Mouse (Mus musculus): Measurements from ENCODE around the gene Trim24.
"Not testable (repeated sequence)": the region's sequence is repeated elsewhere in the genome, so short reads cannot be mapped to it uniquely, and the experiment has no call there.

The Trim24 gene

GRCm38 (mm10) chr6:37870245-37871136, at the start of gene Trim24:
Trim24 (plus strand) TSS chr6:37870811.
- DNase-seq (ENCODE audit: inconsistent ontology term) = peak; percentile 99

DNA sequence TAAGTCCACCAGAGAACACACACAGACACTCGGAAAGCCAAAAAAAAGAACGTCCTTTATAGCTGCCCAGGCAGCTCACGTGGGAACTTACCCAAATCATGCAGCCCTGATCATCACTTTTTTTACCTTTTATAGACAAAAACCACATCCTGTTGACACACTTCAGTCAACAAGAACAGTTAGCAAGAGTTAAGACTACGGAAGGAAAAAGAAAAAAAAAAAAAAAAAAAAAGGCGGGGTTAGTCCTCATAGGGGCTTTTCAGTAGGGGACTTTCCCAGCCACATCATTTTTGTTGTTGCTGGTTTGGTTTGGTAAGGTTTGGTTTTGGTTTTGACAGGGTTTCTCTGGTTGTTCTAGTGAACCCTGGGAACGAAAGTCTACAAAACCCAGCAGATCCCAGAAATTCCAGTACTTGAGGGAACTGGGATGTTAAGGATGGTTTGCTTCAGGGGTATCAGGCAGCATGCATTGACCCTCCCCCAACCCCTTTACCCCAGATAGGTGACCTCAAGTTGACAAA, 49.0 kb upstream of the Trim24 start:
- DNase-seq (ENCODE audit: inconsistent ontology term) = no peak

GRCm38 (mm10) chr6:37822390-37822789, 48.2 kb upstream of the Trim24 start:
- no peak for DNase-seq (ENCODE audit: inconsistent ontology term)

DNA sequence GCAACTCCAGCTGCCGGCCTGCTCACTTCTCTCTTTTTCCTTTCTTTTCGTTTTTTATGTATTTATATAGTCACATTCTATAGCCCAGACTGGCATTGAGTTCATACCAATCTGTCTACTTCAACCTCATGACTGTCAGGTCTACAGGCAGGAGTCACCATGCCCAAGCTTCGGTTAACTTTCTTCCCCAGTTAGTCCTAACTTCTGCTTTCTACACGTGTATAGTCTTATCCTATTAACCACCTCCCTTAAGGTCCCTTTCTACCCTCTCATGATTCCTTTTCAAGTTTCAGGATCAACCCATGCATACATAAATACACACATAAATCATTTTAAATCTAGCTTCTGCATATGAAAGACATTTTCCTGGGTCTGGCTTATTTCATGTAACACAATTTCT, 46.9 kb upstream of the Trim24 start:
- no peak for DNase-seq (ENCODE audit: inconsistent ontology term)

GRCm38 (mm10) chr6:37825331-37826115, 45.1 kb upstream of the Trim24 start:
- DNase-seq (ENCODE audit: inconsistent ontology term) = not testable (repeated sequence)

- DNase-seq (ENCODE audit: inconsistent ontology term) = no peak
Measured at GRCm38 (mm10) chr6:37828955-37829354, 41.7 kb upstream of the Trim24 start.

- no peak for DNase-seq (ENCODE audit: inconsistent ontology term)
Measured at GRCm38 (mm10) chr6:37829631-37830030, 41.0 kb upstream of the Trim24 start.

DNA sequence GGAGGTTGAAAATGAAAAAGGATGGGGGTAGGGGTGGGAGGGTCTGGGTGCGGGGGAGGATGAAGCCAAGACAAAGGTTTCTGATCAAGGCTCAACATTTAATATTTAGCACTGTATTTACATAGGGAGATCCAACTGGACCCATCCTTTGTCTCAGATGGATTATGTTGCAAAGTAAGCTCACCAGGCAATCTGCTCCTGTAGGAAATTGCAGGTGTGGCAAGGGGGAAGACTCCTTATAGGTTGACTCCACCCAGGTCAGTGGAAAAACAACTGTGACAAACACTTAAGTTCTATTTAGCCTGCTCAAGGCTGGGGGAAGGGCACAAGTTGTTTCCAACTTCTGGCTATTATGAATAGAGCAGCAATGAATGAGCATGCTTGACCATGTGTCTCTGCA, 36.9 kb upstream of the Trim24 start:
- DNase-seq (ENCODE audit: inconsistent ontology term) = no peak

DNA sequence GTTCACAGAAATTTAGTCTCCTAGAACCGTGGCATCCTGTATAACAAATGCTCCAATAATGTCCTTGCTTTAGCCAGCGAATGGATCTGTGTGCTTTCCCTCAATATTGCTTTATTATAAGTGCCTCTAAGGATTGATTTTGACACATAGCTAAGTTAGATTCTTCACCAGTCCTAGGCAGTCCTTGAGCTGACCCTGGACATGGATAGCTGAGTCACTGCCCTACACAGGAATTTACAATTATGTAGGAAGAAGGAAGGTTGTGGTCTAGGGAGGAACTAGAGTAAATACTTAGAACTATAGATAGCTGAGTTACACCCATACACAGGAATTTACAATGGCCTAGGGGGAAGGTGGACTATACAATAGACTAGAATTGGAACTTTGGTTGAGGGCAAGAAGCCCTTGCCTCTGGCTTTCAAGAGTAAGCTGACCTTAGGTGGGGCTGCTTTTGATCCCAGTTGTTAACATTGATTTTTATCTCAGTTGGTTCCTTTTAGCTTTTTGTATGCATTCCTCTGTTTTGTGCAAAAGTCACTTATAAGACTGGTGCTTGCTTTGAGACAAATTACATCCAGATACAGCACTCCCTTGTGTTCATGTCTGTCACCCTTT, 33.6 kb upstream of the Trim24 start:
- not testable (repeated sequence) for DNase-seq (ENCODE audit: inconsistent ontology term)

DNA sequence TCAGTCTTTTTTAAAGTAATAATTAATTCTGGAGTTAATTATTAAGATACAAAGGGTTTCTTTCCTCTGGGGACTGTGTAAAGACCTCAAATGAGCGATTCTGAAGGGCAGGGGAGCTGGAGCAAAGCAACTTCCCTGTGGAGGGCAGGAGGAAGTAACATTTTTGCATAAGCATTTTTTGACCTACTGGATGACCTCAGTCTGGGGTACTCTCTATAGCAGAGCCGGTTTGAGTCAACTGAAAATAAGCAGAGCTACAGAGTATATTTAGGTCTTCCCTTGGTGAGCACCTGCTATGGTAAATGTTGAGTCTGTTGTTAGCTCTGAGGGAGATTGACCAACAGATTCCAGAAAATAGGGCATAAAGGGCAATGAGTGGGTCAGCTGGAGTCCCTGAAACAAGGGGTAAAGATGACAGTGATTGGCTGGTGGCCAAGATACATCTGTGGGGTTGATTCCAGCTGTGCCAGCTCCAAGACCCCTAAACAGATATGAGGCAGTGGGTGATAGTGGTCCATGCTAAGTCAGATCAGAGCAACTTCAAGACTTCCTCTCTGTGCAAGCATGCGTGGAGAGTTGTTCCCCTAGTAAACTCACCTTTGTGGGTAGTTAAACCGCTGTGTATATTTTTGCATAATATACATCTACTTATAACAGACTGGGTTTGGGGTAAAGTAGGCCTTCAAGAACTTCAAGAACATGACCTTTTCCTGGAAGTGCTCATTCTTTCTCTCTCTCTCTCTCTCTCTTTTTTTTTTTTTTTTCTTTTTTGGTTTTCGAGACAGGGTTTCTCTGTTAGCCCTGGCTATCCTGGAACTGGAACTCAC, 27.6 kb upstream of the Trim24 start:
- no peak for DNase-seq (ENCODE audit: inconsistent ontology term)

- no peak for DNase-seq (ENCODE audit: inconsistent ontology term)
Measured at GRCm38 (mm10) chr6:37843647-37844273, 26.9 kb upstream of the Trim24 start.

DNA sequence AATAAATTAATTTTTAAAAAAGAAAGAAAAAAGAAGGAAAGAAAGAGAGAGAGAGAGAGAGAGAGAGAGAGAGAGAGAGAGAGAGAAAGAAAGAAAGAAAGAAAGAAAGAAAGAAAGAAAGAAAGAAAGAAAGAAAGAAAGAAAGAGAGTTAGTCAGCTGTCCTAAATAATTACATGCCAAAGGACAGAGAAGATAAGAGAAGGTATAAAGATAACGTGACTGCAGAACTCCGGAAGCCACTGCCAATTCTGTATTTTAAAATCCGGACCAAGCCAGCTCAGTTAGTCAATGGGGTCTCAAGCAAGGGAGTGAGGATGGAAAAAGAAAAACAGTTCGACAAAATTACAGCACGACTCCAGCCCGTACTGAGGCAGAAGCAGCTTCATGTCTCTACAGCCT, 25.7 kb upstream of the Trim24 start:
- DNase-seq (ENCODE audit: inconsistent ontology term) = not testable (repeated sequence)

DNA sequence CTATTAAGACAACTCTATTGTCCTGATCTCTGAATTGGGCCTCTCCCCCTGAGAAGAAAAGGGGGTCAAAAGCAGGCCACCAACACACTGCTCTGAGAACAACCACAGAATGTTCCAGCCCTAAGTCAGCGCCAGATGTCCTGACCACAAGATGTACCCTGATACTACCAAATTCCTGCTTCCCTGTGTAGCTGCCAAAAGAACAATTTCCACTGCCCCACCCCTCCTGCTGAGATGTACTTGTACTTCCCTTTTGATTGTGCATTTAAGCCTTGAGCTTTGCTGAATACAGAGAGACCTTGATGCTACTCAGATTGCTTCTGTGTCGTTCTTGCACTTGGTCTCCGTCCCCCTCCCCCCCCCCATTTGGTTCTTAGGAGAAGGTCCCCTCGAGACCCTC, 23.1 kb upstream of the Trim24 start:
- peak; percentile 9 for DNase-seq (ENCODE audit: inconsistent ontology term)

GRCm38 (mm10) chr6:37851352-37851751, 19.3 kb upstream of the Trim24 start:
- no peak for DNase-seq (ENCODE audit: inconsistent ontology term)

- DNase-seq (ENCODE audit: inconsistent ontology term) = no peak
Measured at GRCm38 (mm10) chr6:37853289-37853688, 17.3 kb upstream of the Trim24 start.

DNA sequence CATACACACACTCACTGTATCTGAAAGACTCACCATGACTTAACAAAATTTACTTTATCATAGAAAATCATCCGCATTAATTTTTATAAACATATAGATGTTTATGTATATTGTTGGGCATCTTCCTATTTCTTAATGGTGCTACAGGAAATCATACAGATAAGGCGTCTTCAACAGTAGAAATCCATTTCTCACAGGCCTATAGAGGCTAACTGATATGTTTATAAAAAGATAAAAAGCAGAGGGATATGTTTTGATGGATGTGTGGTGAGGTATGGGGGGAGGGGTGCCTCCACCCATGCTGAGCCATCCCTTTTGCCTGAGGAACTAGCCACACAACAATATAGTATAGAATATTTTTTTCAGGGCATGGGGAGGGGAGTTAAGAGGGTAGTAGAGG, 15.2 kb upstream of the Trim24 start:
- DNase-seq (ENCODE audit: inconsistent ontology term) = no peak

- not testable (repeated sequence) for DNase-seq (ENCODE audit: inconsistent ontology term)
Measured at GRCm38 (mm10) chr6:37856300-37856699, 14.3 kb upstream of the Trim24 start.

DNA sequence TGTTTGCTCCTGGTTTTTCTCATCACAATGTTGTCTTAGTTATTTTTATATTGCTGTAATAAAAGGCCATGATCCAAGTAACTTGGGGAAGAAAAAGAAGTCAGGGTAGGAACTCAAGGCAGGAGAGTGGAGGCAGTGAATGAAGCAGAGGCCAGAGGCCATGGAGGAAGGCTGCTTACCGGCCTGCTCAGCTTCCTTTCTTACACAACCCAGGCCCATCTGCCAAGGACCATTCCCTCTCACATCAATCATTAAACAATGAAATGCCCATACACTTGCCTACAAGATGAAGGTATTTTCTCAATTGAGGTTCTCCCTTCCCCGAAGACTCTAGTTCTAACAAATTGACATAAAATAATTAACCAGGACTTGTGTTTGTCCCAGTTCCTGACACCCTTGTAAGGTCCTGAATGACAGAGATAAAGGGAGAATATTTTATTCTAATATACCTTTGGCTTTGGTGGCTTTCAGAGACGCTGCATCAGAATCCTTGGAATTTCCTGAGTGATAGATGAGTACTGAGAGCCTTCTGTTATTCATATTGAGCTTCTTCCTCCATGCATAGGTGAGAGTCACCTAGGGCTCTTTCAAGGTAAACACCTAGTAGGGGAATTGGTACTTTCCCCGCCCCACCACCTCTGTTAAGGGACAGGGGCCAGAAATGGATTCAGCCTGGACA, 13.3 kb upstream of the Trim24 start:
- no peak for DNase-seq (ENCODE audit: inconsistent ontology term)

- DNase-seq (ENCODE audit: inconsistent ontology term) = no peak
Measured at GRCm38 (mm10) chr6:37858126-37858525, 12.5 kb upstream of the Trim24 start.

GRCm38 (mm10) chr6:37862893-37863292, 7.7 kb upstream of the Trim24 start:
- peak; percentile 14 for DNase-seq (ENCODE audit: inconsistent ontology term)
